Mouse (Mus musculus): ENCODE measurements around the gene Pnkp. TPM values are rescaled to one million over a fixed set of nuclear protein-coding genes. Genes with fewer than 3 reads are reported as not detected.
A peak's percentile ranks its signal among the peaks of the same experiment; 100 is the strongest.

Pnkp gene
- total RNA-seq (2021) = 10 to 100 TPM; 32.3 to 33.3 TPM
- long read RNA-seq, experiment 1, transcript Pnkp-201 (16 exons, 2,184 nt) = major isoform, 15 of 38 reads
- long read RNA-seq, experiment 1, partial matches to known transcripts = 4 of 38 reads
- long read RNA-seq, experiment 1, other reads (novel, unspliced or antisense) = 16 of 38 reads
- long read RNA-seq, experiment 2, transcript Pnkp-201 (16 exons, 2,184 nt) = major isoform, 13 of 43 reads
- long read RNA-seq, experiment 2, partial matches to known transcripts = 5 of 43 reads
- long read RNA-seq, experiment 2, other reads (novel, unspliced or antisense) = 20 of 43 reads

- peak; percentile 91 to 94 for DNase-seq (ENCODE audit: low spot score in 2 of 2)
Measured at GRCm38 (mm10) chr7:44857042-44857552, at the start of gene Pnkp. Pnkp (plus strand) TSS chr7:44857139.

- DNase-seq (ENCODE audit: low spot score in 2 of 2) = no peak
Measured at GRCm38 (mm10) chr7:44808927-44809326, 48.0 kb upstream of the Pnkp start.

- no peak for DNase-seq (ENCODE audit: low spot score in 2 of 2)
Measured at GRCm38 (mm10) chr7:44809466-44809865, 47.5 kb upstream of the Pnkp start.

GRCm38 (mm10) chr7:44810365-44810764 lies 46.6 kb upstream of the Pnkp start:
- no peak for DNase-seq (ENCODE audit: low spot score in 2 of 2)

- no peak for DNase-seq (ENCODE audit: low spot score in 2 of 2)
Measured at GRCm38 (mm10) chr7:44810819-44811557, 46.0 kb upstream of the Pnkp start.

GRCm38 (mm10) chr7:44812651-44813325 lies 44.2 kb upstream of the Pnkp start:
- no peak for DNase-seq (ENCODE audit: low spot score in 2 of 2)

GRCm38 (mm10) chr7:44813985-44814384 lies 43.0 kb upstream of the Pnkp start:
- DNase-seq (ENCODE audit: low spot score in 2 of 2) = no peak

GRCm38 (mm10) chr7:44814423-44814822 lies 42.5 kb upstream of the Pnkp start:
- no peak for DNase-seq (ENCODE audit: low spot score in 2 of 2)

- DNase-seq (ENCODE audit: low spot score in 2 of 2) = no peak
Measured at GRCm38 (mm10) chr7:44814952-44815553, 41.9 kb upstream of the Pnkp start.

GRCm38 (mm10) chr7:44815721-44816469 lies 41.0 kb upstream of the Pnkp start, which contains the start of the genes Nup62 and Il4i1:
Nup62 (plus strand) TSS chr7:44816088.
Il4i1 (plus strand) TSS chr7:44816387.
- DNase-seq (ENCODE audit: low spot score in 2 of 2) = peak; percentile 99

- peak; percentile 49 to 64 for DNase-seq (ENCODE audit: low spot score in 2 of 2)
Measured at GRCm38 (mm10) chr7:44816470-44817021, 40.4 kb upstream of the Pnkp start, which contains the start of gene Atf5. Atf5 (minus strand) TSS chr7:44816658.

GRCm38 (mm10) chr7:44817441-44817840 lies 39.5 kb upstream of the Pnkp start:
- no peak for DNase-seq (ENCODE audit: low spot score in 2 of 2)

- DNase-seq (ENCODE audit: low spot score in 2 of 2) = peak in 1 of 2 experiments; percentile 67
Measured at GRCm38 (mm10) chr7:44818164-44818563, 38.8 kb upstream of the Pnkp start.

- DNase-seq (ENCODE audit: low spot score in 2 of 2) = no peak
Measured at GRCm38 (mm10) chr7:44818751-44819235, 38.1 kb upstream of the Pnkp start.

- DNase-seq (ENCODE audit: low spot score in 2 of 2) = no peak
Measured at GRCm38 (mm10) chr7:44819391-44819790, 37.5 kb upstream of the Pnkp start.

GRCm38 (mm10) chr7:44819863-44820262 lies 37.1 kb upstream of the Pnkp start:
- DNase-seq (ENCODE audit: low spot score in 2 of 2) = no peak

- DNase-seq (ENCODE audit: low spot score in 2 of 2) = no peak
Measured at GRCm38 (mm10) chr7:44820525-44820924, 36.4 kb upstream of the Pnkp start.

- no peak for DNase-seq (ENCODE audit: low spot score in 2 of 2)
Measured at GRCm38 (mm10) chr7:44821666-44822448, 35.1 kb upstream of the Pnkp start.

- DNase-seq (ENCODE audit: low spot score in 2 of 2) = no peak
Measured at GRCm38 (mm10) chr7:44823409-44823808, 33.5 kb upstream of the Pnkp start.

Measured in layer of hippocampus, postnatal 14 days (tissue).